Mouse (Mus musculus) lung, embryonic 14.5 days (tissue): ENCODE data around the gene Gemin5. TPM values are rescaled to one million over a fixed set of nuclear protein-coding genes. Genes with fewer than 3 reads are reported as not detected.
"Not testable (repeated sequence)": the region's sequence is repeated elsewhere in the genome, so short reads cannot be mapped to it uniquely, and the experiment has no call there.

Source experiments
- ATAC-seq: fragments of 200-750 bp; cut with Nextera tagmentation; 2 replicates; pipeline ENCODE4 v1.8.0; 2017; ENCODE audit warnings: mild to moderate bottlenecking, moderate TSS enrichment, moderate library complexity; ENCODE audit not compliant: insufficient read depth
- DNase-seq: peaks from one replicate; pipeline ENCODE4 v3.0.0-alpha.2; 2015
- H3K27ac ChIP-seq: fragments of 300-500 bp; sonication (generic); 2 replicates; pipeline ENCODE4 v1.5.1; 2014; ENCODE audit warnings: low read depth, mild to moderate bottlenecking, moderate library complexity
- H3K27me3 ChIP-seq: fragments of 300-500 bp; sonication (generic); 2 replicates; pipeline ENCODE4 v1.6.1; 2014; ENCODE audit warnings: low read length, control low read depth; ENCODE audit not compliant: insufficient read depth
- H3K36me3 ChIP-seq: fragments of 300-500 bp; sonication (generic); 2 replicates; pipeline ENCODE4 v1.6.1; 2014; ENCODE audit warnings: control low read depth; ENCODE audit not compliant: insufficient read depth
- H3K4me1 ChIP-seq: fragments of 300-500 bp; sonication (generic); 2 replicates; pipeline ENCODE4 v1.6.1; 2014; ENCODE audit warnings: antibody characterized with exemption, control low read depth; ENCODE audit not compliant: insufficient read depth
- H3K4me2 ChIP-seq: fragments of 300-500 bp; sonication (generic); 2 replicates; pipeline ENCODE4 v1.6.1; 2014; ENCODE audit warnings: mild to moderate bottlenecking
- H3K4me3 ChIP-seq: fragments of 300-500 bp; sonication (generic); 2 replicates; pipeline ENCODE4 v1.5.1; 2014; ENCODE audit warnings: low read depth, low read length
- H3K9ac ChIP-seq: fragments of 300-500 bp; sonication (generic); 2 replicates; pipeline ENCODE4 v1.6.1; 2014
- H3K9me3 ChIP-seq: fragments of 300-500 bp; sonication (generic); 2 replicates; pipeline ENCODE4 v1.6.1; 2016; ENCODE audit warnings: low read depth, low read length, control low read depth
- CTCF ChIP-seq: IDR thresholded peaks from 2 replicates; pipeline ENCODE4 v1.5.1; 2016; ENCODE audit warnings: antibody characterized with exemption, low read depth
- WGBS: fragments of 180-500 bp; shearing (Covaris S2); extraction: QIAGEN DNeasy Blood & Tissue Kit; methylation state at CpG from one replicate; pipeline ENCODE4 v1.1.7; 2014; 5-methylcytosine and 5-hydroxymethylcytosine counted together
- polyA plus RNA-seq: library from polyadenylated mRNA; unstranded; fragments of >200 nt; fragmentation: Nextera tagmentation; extraction: Ambion mirVana; gene quantifications from 2 replicates; pipeline ENCODE4 v1.2.1, GENCODE M21; 2014

Gemin5 gene
- 26.9 and 27.6 TPM in 2 replicates for polyA plus RNA-seq

DNA sequence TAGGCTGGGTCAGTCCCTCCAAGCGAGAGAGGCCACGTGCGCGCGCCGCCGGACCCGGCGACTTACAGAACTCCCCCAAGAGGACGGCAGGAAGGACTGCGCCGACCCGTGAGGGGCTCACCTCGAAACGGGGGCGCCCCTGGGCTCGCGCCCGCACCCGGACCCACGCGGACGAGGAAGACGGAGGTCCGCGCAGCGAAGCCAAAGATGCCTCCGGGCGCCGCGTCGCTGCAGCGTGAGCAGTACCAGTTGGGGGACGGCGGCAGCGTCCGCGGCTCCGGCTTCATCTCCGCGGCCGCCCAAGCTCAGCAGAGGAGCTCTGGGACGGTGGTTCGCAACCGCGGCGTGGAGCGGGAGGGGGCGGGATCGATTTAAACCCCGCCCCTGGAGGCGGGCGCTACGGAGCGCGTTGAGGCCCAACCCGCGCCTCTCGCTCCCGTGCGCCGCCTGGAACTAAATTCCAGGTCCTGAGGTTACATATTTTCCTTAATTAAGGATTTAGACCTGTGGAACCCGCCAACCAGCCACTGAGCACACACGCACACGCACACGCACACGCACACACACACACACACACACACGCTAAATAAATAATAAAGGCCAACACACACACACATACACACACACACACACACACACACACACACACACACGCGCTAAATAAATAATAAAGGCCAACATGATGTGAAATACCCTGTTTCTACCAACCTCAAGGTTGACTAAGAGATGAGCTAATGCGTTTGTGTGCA lies at the start of gene Gemin5:
Gemin5 (minus strand) TSS at position 373 of the 749 bp plus-strand sequence.
- Histone ChIP-seq H3K4me1 (peaks cover 4% of the 10 kb centered on the region), H3K27ac (peak within 1 kb of the TSS; percentile 78), H3K4me3 (peak within 1 kb of the TSS; percentile 93), H3K4me2 (peak within 1 kb of the TSS; percentile 75), H3K9me3 (no peaks in the 10 kb centered on the region), H3K27me3 (no peaks in the 10 kb centered on the region), H3K36me3 (peaks cover 35% of the 10 kb centered on the region), H3K9ac (peak within 1 kb of the TSS; percentile 79)
- 0 out of 2 replicates have a peak, but pooled peaks have one; percentile 20 for TF ChIP-seq CTCF
- WGBS = 1% methylated on average over 71 of the region's 71 CpGs
- DNase-seq (peak; percentile 93), ATAC-seq (peak; percentile 84)

DNA sequence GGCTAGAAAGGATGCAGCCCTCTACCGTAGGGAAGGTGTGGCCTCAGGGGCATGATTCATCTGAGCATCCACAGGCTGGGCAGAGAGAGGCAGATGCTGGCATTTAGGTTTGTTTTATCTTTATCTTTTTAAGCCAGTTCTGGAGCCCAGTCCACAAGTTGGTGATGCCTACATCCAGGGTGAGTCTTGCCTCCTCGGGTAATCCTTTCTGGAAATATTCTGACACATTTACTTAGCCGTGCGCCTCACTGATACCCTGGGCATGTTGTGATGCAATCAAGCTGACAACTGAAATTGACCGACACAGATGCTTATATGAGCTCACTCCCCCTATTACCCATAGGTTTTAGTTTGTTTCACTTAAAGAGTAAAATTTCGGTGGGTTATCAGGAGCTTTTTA lies 48.5 kb upstream of the Gemin5 start:
- WGBS = 65% methylated on average over 6 of the region's 6 CpGs
- Histone ChIP-seq H3K36me3 (no peaks in the 10 kb centered on the region), H3K9me3 (no peaks in the 10 kb centered on the region), H3K4me1 (no peaks in the 10 kb centered on the region), H3K27ac (no peak overlapping the region), H3K4me2 (no peak overlapping the region), H3K9ac (no peak overlapping the region), H3K4me3 (no peak overlapping the region), H3K27me3 (no peaks in the 10 kb centered on the region)
- DNase-seq = no peak
- no peak for ATAC-seq
- TF ChIP-seq CTCF = no peak

DNA sequence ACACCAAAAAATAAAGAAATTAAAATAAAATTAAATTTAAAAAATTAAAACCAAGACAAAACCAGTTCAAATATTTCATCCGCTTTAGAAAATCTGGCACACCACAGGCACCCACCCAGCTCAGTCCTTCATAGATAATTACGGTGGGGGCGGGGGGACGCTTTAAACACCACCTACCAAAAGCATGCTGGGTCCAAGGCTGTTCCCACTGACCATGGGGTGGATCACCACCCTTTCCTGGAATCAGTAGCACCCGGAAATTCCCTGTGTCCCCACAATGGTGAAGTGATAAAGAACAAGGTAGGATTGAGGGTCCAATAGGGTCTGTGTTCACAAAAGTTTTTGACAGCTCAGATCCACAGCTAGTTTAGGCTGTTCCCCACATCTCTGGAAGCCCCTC lies 47.5 kb upstream of the Gemin5 start:
- Histone ChIP-seq H3K9me3 (no peaks in the 10 kb centered on the region), H3K4me2 (0 out of 2 replicates have a peak overlapping the region, but pooled peaks have one; percentile 15), H3K4me3 (no peak overlapping the region), H3K36me3 (no peaks in the 10 kb centered on the region), H3K27ac (no peak overlapping the region), H3K4me1 (no peaks in the 10 kb centered on the region), H3K9ac (no peak overlapping the region), H3K27me3 (no peaks in the 10 kb centered on the region)
- WGBS = 70% methylated on average over 5 of the region's 5 CpGs
- no peak for DNase-seq
- no peak for TF ChIP-seq CTCF
- no peak for ATAC-seq

DNA sequence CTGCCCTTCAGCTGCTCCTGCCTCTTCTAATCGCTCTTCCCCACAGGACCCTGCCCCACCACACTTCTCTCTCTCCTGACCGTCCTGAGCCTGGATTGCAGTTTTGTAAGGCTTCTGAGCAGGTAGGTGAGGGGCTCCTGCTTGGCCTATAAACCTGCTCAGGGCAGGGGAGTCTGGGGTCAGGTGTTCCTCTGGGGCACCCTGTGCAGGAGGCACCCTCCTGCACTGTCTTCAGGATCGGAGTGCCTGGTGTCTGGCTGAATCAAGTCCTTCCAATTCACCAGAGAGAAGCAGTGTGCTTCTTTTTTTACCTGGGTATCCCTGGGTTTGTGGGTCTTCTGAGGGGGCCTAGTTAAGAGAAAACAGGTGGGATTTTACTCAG lies 46.7 kb upstream of the Gemin5 start:
- not testable (repeated sequence) for H3K27me3 ChIP-seq, H3K4me1 ChIP-seq, H3K36me3 ChIP-seq, H3K27ac ChIP-seq, H3K9ac ChIP-seq, DNase-seq, H3K9me3 ChIP-seq
- ATAC-seq = peak; percentile 53; the same call in 1 of the 2 replicates
- 7% methylated on average over 2 of the region's 3 CpGs for WGBS
- Histone ChIP-seq H3K4me2 (peak overlapping the region; percentile 67), H3K4me3 (peak overlapping the region; percentile 49)

DNA sequence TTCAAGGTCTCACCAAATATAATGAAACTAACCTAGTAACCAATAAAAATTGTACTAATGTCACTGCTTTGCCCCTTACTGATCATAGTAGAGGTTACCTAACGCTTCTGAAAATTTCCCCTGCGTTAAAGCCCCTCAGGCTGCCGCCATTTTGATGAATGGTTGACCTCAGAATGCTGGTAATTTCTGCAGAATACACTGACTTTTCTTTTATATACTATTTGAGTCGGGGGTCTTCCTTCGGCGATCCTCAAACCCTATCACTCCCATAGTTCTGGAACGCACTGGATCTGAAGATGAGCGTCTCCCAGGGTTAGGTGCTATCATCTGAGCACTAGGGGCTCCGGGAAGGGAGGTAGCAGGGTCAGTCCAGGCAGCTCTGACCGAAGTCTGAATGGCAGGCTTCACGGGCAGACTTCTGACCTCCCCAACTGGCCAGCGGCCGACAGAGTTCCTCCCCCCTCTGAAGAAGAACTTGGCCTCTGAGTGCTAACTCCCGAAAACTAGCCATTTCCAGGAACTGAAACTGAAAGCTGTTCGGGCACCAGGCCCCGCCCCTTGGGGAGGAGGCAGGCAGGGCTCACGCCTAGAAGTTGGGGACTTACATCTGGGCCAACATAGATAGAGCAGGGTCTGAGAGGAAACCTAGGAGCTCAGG lies 46.2 kb upstream of the Gemin5 start:
- peak overlapping the region; percentile 49 for H3K4me3 ChIP-seq

DNA sequence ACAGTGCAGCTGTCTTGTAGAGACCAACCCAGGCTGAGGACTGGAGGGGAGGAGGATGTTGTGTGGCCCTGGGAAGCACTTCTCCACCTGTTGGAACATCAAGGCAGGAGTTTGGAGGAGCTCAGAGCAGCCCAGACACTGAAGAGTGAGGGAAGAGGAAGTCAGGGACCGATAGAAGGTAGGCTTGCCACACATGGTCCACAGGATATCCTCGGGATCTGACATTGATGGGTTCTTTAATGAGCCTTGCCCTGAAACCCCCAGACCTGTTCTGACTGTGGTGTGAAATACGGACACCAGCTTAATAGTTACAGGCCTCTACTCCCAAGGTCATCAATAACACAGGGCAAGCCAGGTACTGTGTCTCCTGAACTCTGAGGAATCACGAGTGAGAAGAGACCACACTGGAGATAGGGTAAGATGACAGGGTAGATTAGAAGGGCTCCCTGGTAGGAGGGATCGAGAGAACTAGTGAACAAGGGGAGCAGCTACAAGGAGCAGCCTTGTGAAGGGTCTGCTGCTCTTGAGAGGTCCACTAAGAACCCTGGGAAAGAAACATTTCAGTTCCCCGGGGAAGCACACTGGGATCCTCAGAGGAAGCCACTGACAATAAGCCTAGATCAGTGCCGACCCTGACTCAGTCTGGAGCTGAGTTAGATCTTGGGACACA lies 45.5 kb upstream of the Gemin5 start:
- H3K4me1 ChIP-seq = no peaks in the 10 kb centered on the region
- TF ChIP-seq CTCF = no peak
- no peaks in the 10 kb centered on the region for H3K27me3 ChIP-seq
- ATAC-seq (no peak), DNase-seq (no peak)
- H3K4me2 ChIP-seq = peak overlapping the region; percentile 67
- no peaks in the 10 kb centered on the region for H3K36me3 ChIP-seq
- no peak overlapping the region for H3K4me3 ChIP-seq
- H3K27ac ChIP-seq = no peak overlapping the region
- H3K9ac ChIP-seq = no peak overlapping the region
- no peaks in the 10 kb centered on the region for H3K9me3 ChIP-seq
- 69% methylated on average over 7 of the region's 7 CpGs for WGBS

More for the DNA sequence above, 46.2 kb upstream of the Gemin5 start:
- ATAC-seq (peak; percentile 92), DNase-seq (peak; percentile 85)
- Histone ChIP-seq H3K27ac (no peak overlapping the region), H3K9me3 (no peaks in the 10 kb centered on the region), H3K9ac (peak overlapping the region; percentile 56), H3K4me1 (no peaks in the 10 kb centered on the region), H3K36me3 (no peaks in the 10 kb centered on the region), H3K4me2 (peak overlapping the region; percentile 67), H3K27me3 (no peaks in the 10 kb centered on the region)
- 22% methylated on average over 17 of the region's 17 CpGs for WGBS
- no peak for TF ChIP-seq CTCF

DNA sequence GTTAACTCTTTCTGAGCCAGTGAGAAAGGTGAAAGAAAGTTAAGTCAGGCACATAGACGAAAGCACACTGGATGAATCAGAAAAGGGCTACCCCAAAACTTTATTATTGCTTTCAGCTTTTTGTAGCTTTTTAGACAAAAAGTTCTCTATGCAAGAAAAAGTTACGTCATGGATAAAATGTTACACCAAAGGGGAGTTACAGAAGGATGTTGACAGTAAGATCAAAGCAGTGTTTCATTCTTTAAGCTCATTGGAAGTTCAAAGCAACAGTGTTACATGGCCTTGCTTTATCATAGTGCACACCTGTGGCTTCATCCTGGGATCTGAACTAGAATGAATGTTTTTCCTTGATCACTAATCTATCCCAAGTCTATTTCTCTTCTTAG lies 43.3 kb upstream of the Gemin5 start:
- H3K9me3 ChIP-seq = no peaks in the 10 kb centered on the region
- H3K4me1 ChIP-seq = no peaks in the 10 kb centered on the region
- no peak overlapping the region for H3K27ac ChIP-seq
- WGBS = 34% methylated on average over 2 of the region's 2 CpGs
- no peak overlapping the region for H3K4me2 ChIP-seq
- H3K27me3 ChIP-seq = no peaks in the 10 kb centered on the region
- TF ChIP-seq CTCF = no peak
- no peak overlapping the region for H3K9ac ChIP-seq
- ATAC-seq (no peak), DNase-seq (no peak)
- H3K36me3 ChIP-seq = no peaks in the 10 kb centered on the region
- H3K4me3 ChIP-seq = no peak overlapping the region
